Mouse (Mus musculus): ENCODE results near the gene Mex3d.
"Not testable (repeated sequence)": the region's sequence is repeated elsewhere in the genome, so short reads cannot be mapped to it uniquely, and the experiment has no call there.

DNA sequence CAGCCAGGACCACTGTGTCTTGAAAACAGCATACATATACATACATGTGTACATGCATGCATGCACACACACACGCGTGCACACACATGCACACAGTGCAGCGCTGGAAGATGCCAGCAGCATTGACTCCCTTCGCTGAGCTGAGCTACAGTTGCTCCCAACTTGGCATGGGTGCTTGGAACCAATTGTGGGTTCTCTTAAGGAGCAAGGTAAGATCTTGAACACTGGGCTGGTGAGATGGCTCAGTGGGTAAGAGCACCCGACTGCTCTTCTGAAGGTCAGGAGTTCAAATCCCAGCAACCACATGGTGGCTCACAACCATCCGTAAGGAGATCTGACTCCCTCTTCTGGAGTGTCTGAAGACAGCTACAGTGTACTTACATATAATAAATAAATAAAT is 41.5 kb downstream of the Mex3d start:
- TF ChIP-seq CTCF (IDR thresholded peaks at IDR 0.05; ENCODE audit: borderline replicate concordance, extremely low read depth, insufficient read depth, insufficient read length); POLR2A (IDR thresholded peaks at IDR 0.05; ENCODE audit: borderline replicate concordance, extremely low read depth, insufficient read depth, insufficient read length, poor library complexity, severe bottlenecking): not testable (repeated sequence)
